Mouse (Mus musculus) heart, adult 2 months (tissue): ENCODE data around the gene Ttc41. TPM values are rescaled to one million over a fixed set of nuclear protein-coding genes. Genes with fewer than 3 reads are reported as not detected.

ENCODE experiments used
- DNase-seq, 2 experiments: peaks; one replicate each; pipeline ENCODE4 v3.0.0; 2021
- H3K27ac ChIP-seq: fragments of 200-600 bp; 2 replicates; pipeline ENCODE4 v1.8.1; 2022
- H3K27me3 ChIP-seq: fragments of 200-500 bp; 2 replicates; pipeline ENCODE4 v1.6.1; 2012; ENCODE audit warnings: mild to moderate bottlenecking, low read length, inconsistent platforms, mixed read lengths; ENCODE audit not compliant: control insufficient read depth, insufficient read depth
- H3K36me3 ChIP-seq: fragments of 200-500 bp; 2 replicates; pipeline ENCODE4 v1.6.1; 2012; ENCODE audit warnings: low read length, inconsistent platforms; ENCODE audit not compliant: control insufficient read depth, insufficient read depth
- H3K4me1 ChIP-seq: fragments of 200-500 bp; 2 replicates; pipeline ENCODE4 v1.6.1; 2011; ENCODE audit warnings: low read length; ENCODE audit not compliant: control insufficient read depth, insufficient read depth
- H3K4me3 ChIP-seq: fragments of 200-600 bp; 2 replicates; pipeline ENCODE4 v1.8.1; 2022
- H3K79me2 ChIP-seq: fragments of 200-500 bp; replicated peaks from 2 replicates; pipeline ENCODE4 v1.6.1; 2012; ENCODE audit warnings: mild to moderate bottlenecking, inconsistent platforms, low read length, moderate library complexity, mixed read lengths; ENCODE audit not compliant: control insufficient read depth, insufficient read depth
- H3K9ac ChIP-seq: fragments of 200-500 bp; 2 replicates; pipeline ENCODE4 v1.6.1; 2012; ENCODE audit warnings: low read depth, mild to moderate bottlenecking, control low read depth, inconsistent platforms, low read length, mixed read lengths
- CTCF ChIP-seq: fragments of 200-600 bp; IDR thresholded peaks from 2 replicates; pipeline ENCODE4 v1.8.1; 2022; ENCODE audit warnings: antibody characterized with exemption, mild to moderate bottlenecking, moderate library complexity
- EP300 ChIP-seq: fragments of 200-500 bp; IDR thresholded peaks from 2 replicates; pipeline ENCODE4 v1.6.1; 2011; ENCODE audit warnings: low read depth, low read length, control low read depth; ENCODE audit not compliant: insufficient read depth
- POLR2A ChIP-seq: fragments of 200-500 bp; IDR thresholded peaks from 2 replicates; pipeline ENCODE4 v1.6.1; 2011; ENCODE audit warnings: mild to moderate bottlenecking, low read depth, low read length, control low read depth; ENCODE audit not compliant: insufficient read depth
- WGBS: fragments of 180-500 bp; shearing (Covaris S2); methylation state at CpG from one replicate; pipeline ENCODE4 v1.1.7; 2018; 5-methylcytosine and 5-hydroxymethylcytosine counted together
- intact Hi-C: fragments of 180-260 bp; cut with DNase I; formaldehyde crosslinking; loops from one replicate; pipeline ENCODE4 v1.15.1; 2025
- polyA plus RNA-seq: library from polyadenylated mRNA; depleted of rRNA; stranded (reverse); fragments of >200 nt; gene quantifications from 2 replicates; pipeline ENCODE4 v1.2.3, GENCODE M21; 2012
- total RNA-seq, 2 experiments: library from RNA; stranded (reverse); gene quantifications; 2 replicates each; pipeline ENCODE4 v1.2.3; 2021

Gene Ttc41
- total and polyA plus RNA-seq, 3 experiments = 1.2 to 2.2 (median 2.1) TPM

- no peak overlapping the region for H3K4me3 ChIP-seq
- peaks cover 2% of the 10 kb centered on the region for H3K79me2 ChIP-seq
- no peaks in the 10 kb centered on the region; the same call in 1 of the 2 replicates for H3K36me3 ChIP-seq
- no peaks in the 10 kb centered on the region for H3K27me3 ChIP-seq
- TF ChIP-seq POLR2A = no peak
- TF ChIP-seq EP300 = no peak
- TF ChIP-seq CTCF = no peak
- peaks cover 14% of the 10 kb centered on the region for H3K4me1 ChIP-seq
- no peak overlapping the region for H3K27ac ChIP-seq
- 75% methylated on average over 7 of the region's 7 CpGs for WGBS
- no peak for DNase-seq
- intact Hi-C loops = no loop called here
- H3K9ac ChIP-seq = no peak overlapping the region
Observed at GRCm38 (mm10) chr10:86791507-86792184, 86.0 kb downstream of the Ttc41 start.

GRCm38 (mm10) chr10:86793509-86793951 is 87.9 kb downstream of the Ttc41 start:
- Histone ChIP-seq H3K36me3 (no peaks in the 10 kb centered on the region; the same call in 1 of the 2 replicates), H3K4me1 (peaks cover 13% of the 10 kb centered on the region), H3K27me3 (no peaks in the 10 kb centered on the region), H3K9ac (no peak overlapping the region), H3K27ac (peak overlapping the region; percentile 85), H3K4me3 (no peak overlapping the region), H3K79me2 (no peaks in the 10 kb centered on the region)
- no peak for TF ChIP-seq POLR2A
- 0 out of 2 replicates have a peak, but pooled peaks have one; percentile 35 for TF ChIP-seq EP300
- 31% methylated on average over 2 of the region's 2 CpGs for WGBS
- intact Hi-C loops = no loop called here
- peak; percentile 53 to 73 for DNase-seq

- Histone ChIP-seq H3K27ac (peak overlapping the region; percentile 85), H3K36me3 (no peaks in the 10 kb centered on the region; the same call in 1 of the 2 replicates), H3K27me3 (no peaks in the 10 kb centered on the region), H3K9ac (no peak overlapping the region), H3K79me2 (no peaks in the 10 kb centered on the region), H3K4me3 (no peak overlapping the region), H3K4me1 (peaks cover 13% of the 10 kb centered on the region)
- intact Hi-C loops = no loop called here
- no peak for TF ChIP-seq POLR2A
- no peak for TF ChIP-seq CTCF
- TF ChIP-seq EP300 = no peak
- 73% methylated on average over 4 of the region's 4 CpGs for WGBS
- no peak for DNase-seq
Observed at GRCm38 (mm10) chr10:86794196-86794595, 88.6 kb downstream of the Ttc41 start.

- TF ChIP-seq POLR2A (no peak), CTCF (no peak)
- peak overlapping the region; percentile 85 for H3K27ac ChIP-seq
- peak overlapping the region; percentile 36 for H3K9ac ChIP-seq
Observed at GRCm38 (mm10) chr10:86794794-86795535, 89.4 kb downstream of the Ttc41 start.

GRCm38 (mm10) chr10:86796073-86796741 is 90.6 kb downstream of the Ttc41 start:
- intact Hi-C loops = no loop called here

More at GRCm38 (mm10) chr10:86794794-86795535, 89.4 kb downstream of the Ttc41 start:
- Histone ChIP-seq H3K79me2 (no peaks in the 10 kb centered on the region), H3K36me3 (no peaks in the 10 kb centered on the region; the same call in 1 of the 2 replicates), H3K4me3 (no peak overlapping the region; the same call in 1 of the 2 replicates), H3K4me1 (peaks cover 13% of the 10 kb centered on the region), H3K27me3 (no peaks in the 10 kb centered on the region)
- DNase-seq = peak in 1 of 2 experiments; percentile 52
- intact Hi-C loops = no loop called here
- 65% methylated on average over 9 of the region's 9 CpGs for WGBS

More at GRCm38 (mm10) chr10:86796073-86796741, 90.6 kb downstream of the Ttc41 start:
- Histone ChIP-seq H3K36me3 (no peaks in the 10 kb centered on the region; the same call in 1 of the 2 replicates), H3K4me1 (peaks cover 13% of the 10 kb centered on the region), H3K27ac (peak overlapping the region; percentile 85), H3K9ac (no peak overlapping the region), H3K27me3 (no peaks in the 10 kb centered on the region), H3K4me3 (no peak overlapping the region), H3K79me2 (no peaks in the 10 kb centered on the region)
- DNase-seq = no peak
- TF ChIP-seq CTCF = no peak
- no peak for TF ChIP-seq POLR2A
- TF ChIP-seq EP300 = no peak
- 90% methylated on average over 5 of the region's 5 CpGs for WGBS
